In genomic region chr1:106511593-106511992, GRCm38 (mm10) we compare ENCODE assay signal across 8 mouse cellular contexts.
DNase-seq lines count a peak whose midpoint lies in the region; ATAC-seq lines count a peak whose summit lies in the region.

No protein-coding gene starts in this region.

- 21% methylated on average over 6 of the region's 6 CpGs for WGBS in intestine, embryonic 14.5 days
- 24% methylated on average over 6 of the region's 6 CpGs for WGBS in midbrain, embryonic 11.5 days

- no peaks in the 10 kb centered on the region for H3K36me3 ChIP-seq in intestine, embryonic 14.5 days (ENCODE audit: control insufficient read depth, insufficient read depth, low read length)
- no peaks in the 10 kb centered on the region for H3K36me3 ChIP-seq in midbrain, embryonic 11.5 days (ENCODE audit: control insufficient read depth, insufficient read depth, low read length)

- H3K4me3 ChIP-seq in intestine, embryonic 14.5 days (ENCODE audit: low read depth, low read length): no peak overlapping the region
- no peak overlapping the region for H3K4me3 ChIP-seq in midbrain, embryonic 11.5 days (ENCODE audit: low read depth, low read length)

- 0 out of 2 replicates have a peak, but pooled peaks cover 4% of the 10 kb centered on the region for H3K4me1 ChIP-seq in intestine, embryonic 14.5 days (replicated peaks; ENCODE audit: control insufficient read depth, insufficient read depth, low read length)
- peaks cover 4% of the 10 kb centered on the region; the same call in 1 of the 2 replicates for H3K4me1 ChIP-seq in midbrain, embryonic 11.5 days (ENCODE audit: control insufficient read depth, insufficient read depth, low read length)

- intact Hi-C loops in left cerebral cortex, postnatal 10 days (cut with DNase I): loop anchor here (1.0 kb wide), 1 partner anchor 206 kb away; no protein-coding TSS in a partner anchor

- H3K4me2 ChIP-seq in intestine, embryonic 14.5 days (ENCODE audit: low read length): no peak overlapping the region
- H3K4me2 ChIP-seq in midbrain, embryonic 11.5 days: no peak overlapping the region

- H3K9me3 ChIP-seq in intestine, embryonic 14.5 days (ENCODE audit: control insufficient read depth, low read length): no peaks in the 10 kb centered on the region
- no peaks in the 10 kb centered on the region for H3K9me3 ChIP-seq in midbrain, embryonic 11.5 days (ENCODE audit: control insufficient read depth, low read length)

- peak; percentile 83 for ATAC-seq in intestine, embryonic 14.5 days (replicated peaks; ENCODE audit: low FRiP score, low TSS enrichment, low read depth)
- ATAC-seq in midbrain, embryonic 11.5 days (ENCODE audit: low FRiP score): peak; percentile 79
- ATAC-seq in erythroblast, adult 5-6 weeks (replicated peaks; ENCODE audit: low FRiP score, poor library complexity, severe bottlenecking): no peak

- DNase-seq in T-cell, adult 2 months (ENCODE audit: low spot score): peak; percentile 77
- DNase-seq in cerebellum, postnatal 10 days: peak; percentile 78 to 79
- peak; percentile 83 for DNase-seq in gastrocnemius, adult 18-20 months (ENCODE audit: low spot score)
- peak; percentile 74 for DNase-seq in intestine, embryonic 14.5 days (ENCODE audit: low spot score)
- DNase-seq in left cerebral cortex, postnatal 10 days (ENCODE audit: extremely low spot score in 1 of 2, low spot score in 2 of 2): peak; percentile 67 to 79
- DNase-seq in midbrain, embryonic 11.5 days (ENCODE audit: low spot score, missing footprints): peak; percentile 90
- peak; percentile 67 for DNase-seq in right cerebral cortex, postnatal 4 days

- no peak overlapping the region for H3K27ac ChIP-seq in intestine, embryonic 14.5 days (ENCODE audit: low read depth)
- no peak overlapping the region for H3K27ac ChIP-seq in midbrain, embryonic 11.5 days (ENCODE audit: low read depth, low read length)

- H3K27me3 ChIP-seq in intestine, embryonic 14.5 days (replicated peaks; ENCODE audit: control insufficient read depth, insufficient read depth, low read length): no peaks in the 10 kb centered on the region
- H3K27me3 ChIP-seq in midbrain, embryonic 11.5 days (ENCODE audit: control insufficient read depth, insufficient read depth, low read length): no peaks in the 10 kb centered on the region

- no peak overlapping the region for H3K9ac ChIP-seq in intestine, embryonic 14.5 days (ENCODE audit: low read length)
- no peak overlapping the region for H3K9ac ChIP-seq in midbrain, embryonic 11.5 days (ENCODE audit: low read length)
